Mouse (Mus musculus) spleen, adult 2 months (tissue): Measurements from ENCODE around the gene Ablim1. TPM values are rescaled to one million over a fixed set of nuclear protein-coding genes. Genes with fewer than 3 reads are reported as not detected.

Experiments
- DNase-seq, 2 experiments: peaks; one replicate each; pipeline versions ENCODE4 v3.0.0 to v3.0.0-alpha.2; 2012 to 2021; ENCODE audit warnings: low spot score in 2 of 2, low read depth in 1 of 2
- H3K27ac ChIP-seq: fragments of 200-500 bp; 2 replicates; pipeline ENCODE4 v1.5.1; 2012; ENCODE audit warnings: low read length, inconsistent platforms; ENCODE audit not compliant: insufficient read depth
- H3K27me3 ChIP-seq: fragments of 200-500 bp; 2 replicates; pipeline ENCODE4 v1.6.1; 2012; ENCODE audit warnings: mild to moderate bottlenecking, moderate library complexity, low read length, inconsistent platforms; ENCODE audit not compliant: control insufficient read depth, insufficient read depth
- H3K36me3 ChIP-seq: fragments of 200-500 bp; 2 replicates; pipeline ENCODE4 v1.6.1; 2012; ENCODE audit warnings: mild to moderate bottlenecking, low read length, inconsistent platforms; ENCODE audit not compliant: control insufficient read depth, insufficient read depth
- H3K4me1 ChIP-seq: fragments of 200-500 bp; 2 replicates; pipeline ENCODE4 v1.6.1; 2011; ENCODE audit warnings: inconsistent platforms; ENCODE audit not compliant: control insufficient read depth, insufficient read depth, insufficient read length
- H3K4me3 ChIP-seq: fragments of 200-500 bp; 2 replicates; pipeline ENCODE4 v1.5.1; 2011; ENCODE audit warnings: mild to moderate bottlenecking, inconsistent platforms; ENCODE audit not compliant: insufficient read depth, insufficient read length; ENCODE audit errors: extremely low read depth
- CTCF ChIP-seq: fragments of 200-500 bp; IDR thresholded peaks from 2 replicates; pipeline ENCODE4 v1.5.1; 2011; ENCODE audit warnings: mild to moderate bottlenecking, inconsistent platforms; ENCODE audit not compliant: insufficient read depth, insufficient read length, insufficient replicate concordance; ENCODE audit errors: extremely low read depth
- POLR2A ChIP-seq: fragments of 200-500 bp; IDR thresholded peaks from 2 replicates; pipeline ENCODE4 v1.6.1; 2011; ENCODE audit warnings: low read depth, low read length, inconsistent platforms
- WGBS: fragments of 180-500 bp; shearing (Covaris S2); methylation state at CpG from one replicate; pipeline ENCODE4 v1.1.7; 2018; 5-methylcytosine and 5-hydroxymethylcytosine counted together
- polyA plus RNA-seq: library from polyadenylated mRNA; depleted of rRNA; stranded (reverse); fragments of >200 nt; gene quantifications from 2 replicates; pipeline ENCODE4 v1.2.3, GENCODE M21; 2012

Gene Ablim1
- polyA plus RNA-seq, 1 experiment: 53.8 TPM

GRCm38 (mm10) chr19:57182938-57183720 is 131.6 kb downstream of the Ablim1 start:
- no peak for DNase-seq
- no peaks in the 10 kb centered on the region for H3K36me3 ChIP-seq
- H3K27me3 ChIP-seq: no peaks in the 10 kb centered on the region
- no peak overlapping the region for H3K27ac ChIP-seq
- TF ChIP-seq CTCF (no peak), POLR2A (no peak)
- no peak overlapping the region for H3K4me3 ChIP-seq
- peaks cover 10% of the 10 kb centered on the region; the same call in 1 of the 2 replicates for H3K4me1 ChIP-seq
- WGBS: 83% methylated on average over 13 of the region's 13 CpGs

- no peak overlapping the region for H3K4me3 ChIP-seq
- H3K27ac ChIP-seq: no peak overlapping the region
- no peaks in the 10 kb centered on the region for H3K27me3 ChIP-seq
- no peak for DNase-seq
- H3K36me3 ChIP-seq: no peaks in the 10 kb centered on the region
- 92% methylated on average over 10 of the region's 10 CpGs for WGBS
- H3K4me1 ChIP-seq: peaks cover 10% of the 10 kb centered on the region; the same call in 1 of the 2 replicates
- no peak for TF ChIP-seq POLR2A
- TF ChIP-seq CTCF: no peak
Measured at GRCm38 (mm10) chr19:57181852-57182528, 132.7 kb downstream of the Ablim1 start.

GRCm38 (mm10) chr19:57181317-57181716 is 133.4 kb downstream of the Ablim1 start:
- H3K4me1 ChIP-seq: peaks cover 8% of the 10 kb centered on the region; the same call in 1 of the 2 replicates
- DNase-seq: no peak
- no peak overlapping the region for H3K4me3 ChIP-seq
- no peaks in the 10 kb centered on the region for H3K36me3 ChIP-seq
- H3K27ac ChIP-seq: no peak overlapping the region
- 99% methylated on average over 6 of the region's 6 CpGs for WGBS
- H3K27me3 ChIP-seq: no peaks in the 10 kb centered on the region
- no peak for TF ChIP-seq POLR2A
- TF ChIP-seq CTCF: no peak

- H3K27me3 ChIP-seq: no peaks in the 10 kb centered on the region
- H3K36me3 ChIP-seq: no peaks in the 10 kb centered on the region
- 84% methylated on average over 3 of the region's 3 CpGs for WGBS
- peaks cover 7% of the 10 kb centered on the region; the same call in 1 of the 2 replicates for H3K4me1 ChIP-seq
- no peak for TF ChIP-seq POLR2A
- no peak for TF ChIP-seq CTCF
- H3K27ac ChIP-seq: no peak overlapping the region
- no peak for DNase-seq
- H3K4me3 ChIP-seq: no peak overlapping the region
Measured at GRCm38 (mm10) chr19:57180908-57181307, 133.8 kb downstream of the Ablim1 start.

GRCm38 (mm10) chr19:57180333-57180732 is 134.4 kb downstream of the Ablim1 start:
- peaks cover 2% of the 10 kb centered on the region; the same call in 1 of the 2 replicates for H3K4me1 ChIP-seq
- no peak overlapping the region for H3K4me3 ChIP-seq
- DNase-seq: no peak
- H3K36me3 ChIP-seq: no peaks in the 10 kb centered on the region
- no peaks in the 10 kb centered on the region for H3K27me3 ChIP-seq
- TF ChIP-seq POLR2A (no peak), CTCF (no peak)
- 17% methylated on average over 9 of the region's 9 CpGs for WGBS
- no peak overlapping the region for H3K27ac ChIP-seq

- no peak for DNase-seq
- H3K36me3 ChIP-seq: no peaks in the 10 kb centered on the region
- no peak for TF ChIP-seq POLR2A
- no peak for TF ChIP-seq CTCF
- H3K4me3 ChIP-seq: no peak overlapping the region
- H3K27me3 ChIP-seq: no peaks in the 10 kb centered on the region
- no peaks in the 10 kb centered on the region for H3K4me1 ChIP-seq
- 93% methylated on average over 7 of the region's 7 CpGs for WGBS
- no peak overlapping the region for H3K27ac ChIP-seq
Measured at GRCm38 (mm10) chr19:57179269-57179668, 135.4 kb downstream of the Ablim1 start.

- WGBS: 91% methylated on average over 6 of the region's 6 CpGs
- DNase-seq: no peak
- TF ChIP-seq CTCF (no peak), POLR2A (no peak)
- Histone ChIP-seq H3K27ac (no peak overlapping the region), H3K27me3 (no peaks in the 10 kb centered on the region), H3K4me3 (no peak overlapping the region), H3K36me3 (no peaks in the 10 kb centered on the region), H3K4me1 (no peaks in the 10 kb centered on the region)
Measured at GRCm38 (mm10) chr19:57177334-57177733, 137.4 kb downstream of the Ablim1 start.
